Mouse (Mus musculus) embryonic fibroblast, embryonic 13.5 days (primary cell): ENCODE results near the gene Fyttd1.

Experiments used
- CTCF ChIP-seq: IDR thresholded peaks from 2 replicates; pipeline ENCODE4 v1.5.1; 2011; ENCODE audit warnings: mild to moderate bottlenecking, control low read depth, low read length, moderate library complexity, borderline replicate concordance; ENCODE audit not compliant: insufficient read depth
- POLR2A ChIP-seq: IDR thresholded peaks from 2 replicates; pipeline ENCODE4 v1.6.1; 2011; ENCODE audit warnings: low read depth, mild to moderate bottlenecking, control low read depth, low read length, moderate library complexity

- TF ChIP-seq POLR2A = no peak
- no peak for TF ChIP-seq CTCF
Measured at GRCm38 (mm10) chr16:32889881-32890280, 12.6 kb downstream of the Fyttd1 start.
